Mouse (Mus musculus): ENCODE results near the gene Nox3. TPM values are rescaled to one million over a fixed set of nuclear protein-coding genes. Genes with fewer than 3 reads are reported as not detected.

The Nox3 gene
- 0.26 TPM in 1 of 2 replicates, not detected in the other for polyA plus RNA-seq (2016; fragmentation: Nextera tagmentation; extraction: Ambion mirVana)

DNA sequence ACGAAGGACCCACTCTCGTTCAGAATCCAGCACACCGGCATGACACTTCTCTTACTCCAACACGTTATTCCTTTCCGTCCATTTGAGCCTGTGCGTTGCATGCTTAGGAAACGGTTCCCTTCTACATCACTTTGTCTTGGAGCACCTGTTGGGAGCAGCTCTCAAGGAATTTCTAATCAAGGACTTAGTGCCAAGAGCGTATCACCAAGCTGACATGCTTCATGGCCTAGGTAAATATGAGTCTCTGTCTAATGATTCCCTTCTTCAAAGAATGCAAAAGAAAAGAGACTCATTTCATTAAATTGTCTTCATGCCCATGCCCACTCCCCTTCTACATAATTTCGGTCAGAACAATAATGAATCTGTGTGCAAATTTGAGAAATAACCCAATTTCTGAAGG, at the start of gene Nox3:
Gene Nox3 (minus strand): TSS at position 101 of the 400 bp plus-strand sequence.
- no peak within 1 kb of the TSS for H3K4me2 ChIP-seq (replicated peaks)
- no peak within 1 kb of the TSS for H3K27ac ChIP-seq
- no peak within 1 kb of the TSS for H3K9ac ChIP-seq
- H3K27me3 ChIP-seq (replicated peaks), result no peaks in the 10 kb centered on the region
- no peaks in the 10 kb centered on the region for H3K36me3 ChIP-seq
- H3K4me3 ChIP-seq, result no peak within 1 kb of the TSS
- no peaks in the 10 kb centered on the region for H3K9me3 ChIP-seq
- WGBS, result 95% methylated on average over 9 of the region's 9 CpGs
- ATAC-seq (ENCODE audit: low FRiP score, low read depth), result no peak
- no peaks in the 10 kb centered on the region for H3K4me1 ChIP-seq

GRCm38 (mm10) chr17:3744402-3744801, 48.3 kb upstream of the Nox3 start:
- H3K9me3 ChIP-seq, result no peaks in the 10 kb centered on the region
- no peaks in the 10 kb centered on the region for H3K27me3 ChIP-seq (replicated peaks)
- no peak overlapping the region for H3K4me2 ChIP-seq (replicated peaks)
- ATAC-seq (ENCODE audit: low FRiP score, low read depth), result no peak
- H3K9ac ChIP-seq, result no peak overlapping the region
- no peaks in the 10 kb centered on the region for H3K4me1 ChIP-seq
- no peak overlapping the region for H3K27ac ChIP-seq
- no peak overlapping the region for H3K4me3 ChIP-seq
- 79% methylated on average over 2 of the region's 2 CpGs for WGBS
- no peaks in the 10 kb centered on the region for H3K36me3 ChIP-seq

GRCm38 (mm10) chr17:3736936-3737335, 40.9 kb upstream of the Nox3 start:
- H3K4me3 ChIP-seq, result no peak overlapping the region
- ATAC-seq (ENCODE audit: low FRiP score, low read depth), result no peak
- H3K9ac ChIP-seq, result no peak overlapping the region
- no peaks in the 10 kb centered on the region for H3K36me3 ChIP-seq
- no peak overlapping the region for H3K4me2 ChIP-seq (replicated peaks)
- no peak overlapping the region for H3K27ac ChIP-seq
- no peaks in the 10 kb centered on the region for H3K9me3 ChIP-seq
- no peaks in the 10 kb centered on the region for H3K4me1 ChIP-seq
- 71% methylated on average over 2 of the region's 2 CpGs for WGBS
- H3K27me3 ChIP-seq (replicated peaks), result no peaks in the 10 kb centered on the region

- Histone ChIP-seq H3K36me3 (no peaks in the 10 kb centered on the region), H3K4me2 (replicated peaks) (no peak overlapping the region), H3K9ac (no peak overlapping the region), H3K27ac (no peak overlapping the region), H3K4me3 (no peak overlapping the region), H3K9me3 (no peaks in the 10 kb centered on the region), H3K27me3 (replicated peaks) (no peaks in the 10 kb centered on the region), H3K4me1 (no peaks in the 10 kb centered on the region)
- no peak for ATAC-seq (ENCODE audit: low FRiP score, low read depth)
These were observed 38.2 kb upstream of the Nox3 start for GRCm38 (mm10) chr17:3734286-3734685.

DNA sequence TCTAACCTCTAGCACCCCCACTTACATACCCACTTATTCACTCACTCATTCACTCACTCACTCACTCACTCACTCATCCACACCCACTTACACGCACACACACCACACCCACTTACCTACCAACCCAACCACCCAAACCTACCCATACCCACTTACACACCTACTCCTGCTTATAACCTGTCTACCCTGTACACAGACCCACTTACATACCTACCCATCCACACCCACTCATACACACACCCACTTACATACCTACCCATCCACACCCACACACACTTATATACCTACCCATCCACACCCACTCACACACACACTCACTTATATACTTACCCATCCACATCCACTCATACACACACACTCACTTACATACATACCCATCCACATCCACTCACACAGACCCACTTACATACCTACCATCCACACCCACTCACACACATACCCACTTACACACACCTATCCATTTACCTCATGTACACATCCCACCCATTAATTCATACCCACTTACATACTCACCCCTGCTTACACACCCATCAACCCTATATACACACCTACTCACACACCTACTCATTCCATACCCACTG, 9.4 kb upstream of the Nox3 start:
- Histone ChIP-seq H3K4me2 (replicated peaks) (no peak overlapping the region), H3K4me3 (no peak overlapping the region), H3K9ac (no peak overlapping the region), H3K9me3 (no peaks in the 10 kb centered on the region), H3K27me3 (replicated peaks) (no peaks in the 10 kb centered on the region), H3K36me3 (no peaks in the 10 kb centered on the region), H3K4me1 (no peaks in the 10 kb centered on the region), H3K27ac (no peak overlapping the region)
- 100% methylated on average over 1 of the region's 1 CpGs for WGBS
- no peak for ATAC-seq (ENCODE audit: low FRiP score, low read depth)

- Histone ChIP-seq H3K9ac (no peak overlapping the region), H3K4me2 (replicated peaks) (no peak overlapping the region), H3K4me1 (no peaks in the 10 kb centered on the region), H3K9me3 (no peaks in the 10 kb centered on the region), H3K27ac (no peak overlapping the region), H3K4me3 (no peak overlapping the region), H3K27me3 (replicated peaks) (no peaks in the 10 kb centered on the region), H3K36me3 (no peaks in the 10 kb centered on the region)
- 55% methylated on average over 3 of the region's 3 CpGs for WGBS
- ATAC-seq (ENCODE audit: low FRiP score, low read depth), result no peak
These were observed 6.3 kb upstream of the Nox3 start for GRCm38 (mm10) chr17:3702320-3702719.

DNA sequence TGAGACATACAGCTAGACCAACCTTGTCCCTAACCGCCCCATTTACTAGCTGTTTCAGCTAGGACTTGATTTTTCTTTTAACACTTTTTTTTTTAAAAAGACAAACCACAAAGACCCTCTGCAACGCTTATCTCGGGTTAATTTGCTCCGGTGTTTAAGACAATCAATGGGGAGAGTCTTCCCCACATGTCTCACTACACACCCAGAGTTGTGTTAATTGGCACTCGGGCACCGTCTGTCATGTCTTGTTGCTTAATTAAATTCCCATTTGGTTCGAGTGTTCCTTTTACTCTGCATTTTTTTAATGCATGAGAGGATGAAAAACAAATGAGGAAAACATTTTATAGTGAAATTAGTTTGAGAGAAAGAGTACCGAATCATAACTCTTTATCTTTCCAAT, 3.2 kb downstream of the Nox3 start:
- Histone ChIP-seq H3K27ac (no peak overlapping the region), H3K4me1 (0 out of 2 replicates have a peak, but pooled peaks cover 7% of the 10 kb centered on the region), H3K27me3 (replicated peaks) (no peaks in the 10 kb centered on the region), H3K9me3 (no peaks in the 10 kb centered on the region), H3K4me2 (replicated peaks) (no peak overlapping the region), H3K4me3 (no peak overlapping the region), H3K36me3 (no peaks in the 10 kb centered on the region), H3K9ac (no peak overlapping the region)
- no peak for ATAC-seq (ENCODE audit: low FRiP score, low read depth)
- 70% methylated on average over 8 of the region's 8 CpGs for WGBS

- no peak overlapping the region for H3K4me2 ChIP-seq (replicated peaks)
- H3K9me3 ChIP-seq, result no peaks in the 10 kb centered on the region
- H3K4me1 ChIP-seq, result 0 out of 2 replicates have a peak, but pooled peaks cover 7% of the 10 kb centered on the region
- no peaks in the 10 kb centered on the region for H3K27me3 ChIP-seq (replicated peaks)
- H3K4me3 ChIP-seq, result no peak overlapping the region
- no peak for ATAC-seq (ENCODE audit: low FRiP score, low read depth)
- 52% methylated on average over 8 of the region's 8 CpGs for WGBS
- H3K36me3 ChIP-seq, result no peaks in the 10 kb centered on the region
- H3K9ac ChIP-seq, result no peak overlapping the region
- no peak overlapping the region for H3K27ac ChIP-seq
These were observed 5.4 kb downstream of the Nox3 start for GRCm38 (mm10) chr17:3690499-3691258.

DNA sequence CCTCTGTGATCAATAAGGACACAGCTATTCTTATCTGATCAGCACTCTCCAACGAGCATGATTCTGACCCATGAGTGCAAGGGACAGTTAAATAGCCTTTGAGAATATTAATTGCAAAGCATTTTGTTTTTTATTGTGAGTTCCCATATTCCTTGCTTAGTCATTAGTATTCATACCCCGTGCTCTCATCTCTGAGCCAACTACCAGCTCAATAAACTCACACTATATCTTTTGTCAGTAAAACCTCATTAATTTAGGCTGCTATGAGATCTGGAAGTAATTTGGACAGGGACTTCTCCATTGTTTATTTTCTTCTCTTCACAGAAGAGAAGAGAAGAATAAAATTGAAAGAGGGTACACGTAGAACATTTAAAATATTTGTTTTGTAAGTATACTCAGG, 12.4 kb downstream of the Nox3 start:
- no peak for ATAC-seq (ENCODE audit: low FRiP score, low read depth)
- Histone ChIP-seq H3K4me3 (no peak overlapping the region), H3K4me1 (no peaks in the 10 kb centered on the region), H3K4me2 (replicated peaks) (no peak overlapping the region), H3K36me3 (no peaks in the 10 kb centered on the region), H3K9me3 (no peaks in the 10 kb centered on the region), H3K27ac (no peak overlapping the region), H3K27me3 (replicated peaks) (no peaks in the 10 kb centered on the region), H3K9ac (no peak overlapping the region)
- WGBS, result 50% methylated on average over 3 of the region's 3 CpGs

DNA sequence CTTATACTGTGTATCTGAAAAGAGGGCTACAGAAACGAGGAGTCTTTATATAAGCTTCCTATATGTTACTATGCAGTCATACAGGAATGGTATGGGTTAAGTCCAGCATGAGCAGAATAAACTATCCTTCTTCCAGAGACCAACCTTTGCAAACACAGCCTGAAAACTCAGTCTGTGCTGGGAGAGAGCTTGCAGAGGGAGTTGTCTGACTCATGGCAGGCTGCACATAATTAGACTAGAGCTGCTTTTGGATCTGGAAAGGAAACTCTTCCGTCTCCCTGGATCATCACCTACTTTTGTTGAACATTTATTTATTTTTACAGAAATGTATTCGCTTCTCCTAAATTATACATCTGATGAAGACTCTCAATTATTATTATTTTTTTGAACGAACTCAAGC, 26.8 kb downstream of the Nox3 start:
- no peak overlapping the region for H3K4me3 ChIP-seq
- no peaks in the 10 kb centered on the region for H3K36me3 ChIP-seq
- H3K9ac ChIP-seq, result no peak overlapping the region
- WGBS, result 91% methylated on average over 4 of the region's 4 CpGs
- no peaks in the 10 kb centered on the region for H3K27me3 ChIP-seq (replicated peaks)
- H3K4me1 ChIP-seq, result no peaks in the 10 kb centered on the region
- no peak overlapping the region for H3K27ac ChIP-seq
- H3K4me2 ChIP-seq (replicated peaks), result no peak overlapping the region
- H3K9me3 ChIP-seq, result no peaks in the 10 kb centered on the region
- ATAC-seq (ENCODE audit: low FRiP score, low read depth), result no peak

GRCm38 (mm10) chr17:3667287-3667686, 28.8 kb downstream of the Nox3 start:
- 76% methylated on average over 4 of the region's 4 CpGs for WGBS
- H3K4me2 ChIP-seq (replicated peaks), result no peak overlapping the region
- H3K27me3 ChIP-seq (replicated peaks), result no peaks in the 10 kb centered on the region
- H3K9ac ChIP-seq, result no peak overlapping the region
- no peaks in the 10 kb centered on the region for H3K36me3 ChIP-seq
- no peak for ATAC-seq (ENCODE audit: low FRiP score, low read depth)
- H3K9me3 ChIP-seq, result no peaks in the 10 kb centered on the region
- H3K4me1 ChIP-seq, result no peaks in the 10 kb centered on the region
- no peak overlapping the region for H3K27ac ChIP-seq
- H3K4me3 ChIP-seq, result no peak overlapping the region

GRCm38 (mm10) chr17:3665321-3665720, 30.7 kb downstream of the Nox3 start:
- 80% methylated on average over 4 of the region's 4 CpGs for WGBS
- no peaks in the 10 kb centered on the region for H3K27me3 ChIP-seq (replicated peaks)
- no peak overlapping the region for H3K4me3 ChIP-seq
- H3K9ac ChIP-seq, result no peak overlapping the region
- H3K4me1 ChIP-seq, result no peaks in the 10 kb centered on the region
- H3K36me3 ChIP-seq, result no peaks in the 10 kb centered on the region
- H3K9me3 ChIP-seq, result no peaks in the 10 kb centered on the region
- no peak overlapping the region for H3K4me2 ChIP-seq (replicated peaks)
- H3K27ac ChIP-seq, result no peak overlapping the region
- no peak for ATAC-seq (ENCODE audit: low FRiP score, low read depth)

DNA sequence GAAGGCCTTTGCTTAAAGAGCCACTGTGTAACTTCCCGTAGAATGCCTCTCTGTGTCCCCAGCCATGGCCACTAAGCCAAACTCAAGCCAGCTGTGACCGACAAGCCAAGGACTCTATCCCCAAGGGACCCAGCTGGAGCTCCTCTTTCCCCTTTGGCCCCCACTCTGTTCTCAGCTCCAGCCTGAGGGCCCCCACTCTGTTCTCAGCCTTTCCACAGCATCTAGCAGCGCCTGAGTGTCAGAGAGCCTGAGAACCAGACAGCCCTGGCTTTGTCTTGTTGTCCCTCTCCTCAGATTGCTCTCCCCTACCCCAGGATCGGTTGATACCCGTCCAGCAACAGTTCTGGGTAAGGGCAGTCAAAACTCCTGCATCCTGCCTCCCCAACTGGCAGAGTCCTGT, 36.6 kb downstream of the Nox3 start:
- 87% methylated on average over 5 of the region's 5 CpGs for WGBS
- no peaks in the 10 kb centered on the region for H3K36me3 ChIP-seq
- no peak for ATAC-seq (ENCODE audit: low FRiP score, low read depth)

More for the DNA sequence above, 36.6 kb downstream of the Nox3 start:
- H3K9ac ChIP-seq, result no peak overlapping the region
- H3K4me1 ChIP-seq, result no peaks in the 10 kb centered on the region
- no peak overlapping the region for H3K4me2 ChIP-seq (replicated peaks)
- no peaks in the 10 kb centered on the region for H3K9me3 ChIP-seq
- no peaks in the 10 kb centered on the region for H3K27me3 ChIP-seq (replicated peaks)
- H3K27ac ChIP-seq, result no peak overlapping the region
- H3K4me3 ChIP-seq, result no peak overlapping the region

Data from neural tube, embryonic 12.5 days (tissue).